Mouse (Mus musculus) skeletal muscle tissue, adult 2 months (tissue): Measurements from ENCODE around the gene Gm49318.

ENCODE experiments used
- DNase-seq: peaks from one replicate; pipeline ENCODE4 v3.0.0-alpha.2; 2012; ENCODE audit warnings: low read depth, low spot score

Gene Gm49318

GRCm38 (mm10) chr9:22069881-22070553 lies 1.0 kb downstream of the Gm49318 start:
- DNase-seq: no peak

- no peak for DNase-seq
These were observed 3.9 kb downstream of the Gm49318 start for GRCm38 (mm10) chr9:22067195-22067594.

- no peak for DNase-seq
These were observed 4.6 kb downstream of the Gm49318 start for GRCm38 (mm10) chr9:22066433-22066832.

GRCm38 (mm10) chr9:22065642-22066041 lies 5.4 kb downstream of the Gm49318 start:
- DNase-seq: no peak

GRCm38 (mm10) chr9:22064341-22064740 lies 6.7 kb downstream of the Gm49318 start:
- no peak for DNase-seq

- no peak for DNase-seq
These were observed 9.7 kb downstream of the Gm49318 start for GRCm38 (mm10) chr9:22061339-22061738.

GRCm38 (mm10) chr9:22058011-22058424 lies 13.0 kb downstream of the Gm49318 start:
- DNase-seq: no peak

GRCm38 (mm10) chr9:22057031-22057517 lies 14.0 kb downstream of the Gm49318 start:
- no peak for DNase-seq

GRCm38 (mm10) chr9:22056303-22056910 lies 14.7 kb downstream of the Gm49318 start:
- DNase-seq: no peak

GRCm38 (mm10) chr9:22055713-22056112 lies 15.3 kb downstream of the Gm49318 start:
- no peak for DNase-seq

- peak; percentile 38 for DNase-seq
These were observed 16.5 kb downstream of the Gm49318 start for GRCm38 (mm10) chr9:22054411-22055076.

GRCm38 (mm10) chr9:22053657-22054056 lies 17.4 kb downstream of the Gm49318 start:
- DNase-seq: no peak

GRCm38 (mm10) chr9:22051958-22052254 lies 19.2 kb downstream of the Gm49318 start, which contains the start of gene Elavl3:
Elavl3 (minus strand) TSS chr9:22052023.
- no peak for DNase-seq

GRCm38 (mm10) chr9:22051161-22051957 lies 19.7 kb downstream of the Gm49318 start:
- no peak for DNase-seq

- DNase-seq: no peak
These were observed 20.6 kb downstream of the Gm49318 start for GRCm38 (mm10) chr9:22050351-22050889.

GRCm38 (mm10) chr9:22049721-22050270 lies 21.3 kb downstream of the Gm49318 start:
- no peak for DNase-seq

GRCm38 (mm10) chr9:22049315-22049714 lies 21.7 kb downstream of the Gm49318 start:
- no peak for DNase-seq

- DNase-seq: no peak
These were observed 23.7 kb downstream of the Gm49318 start for GRCm38 (mm10) chr9:22047329-22047728.

GRCm38 (mm10) chr9:22041832-22042231 lies 29.2 kb downstream of the Gm49318 start:
- DNase-seq: no peak

- DNase-seq: no peak
These were observed 33.2 kb downstream of the Gm49318 start for GRCm38 (mm10) chr9:22037826-22038225.

- no peak for DNase-seq
These were observed 35.6 kb downstream of the Gm49318 start for GRCm38 (mm10) chr9:22035300-22036044.
